Mouse (Mus musculus): ENCODE measurements around the gene Hnrnpul1. TPM values are rescaled to one million over a fixed set of nuclear protein-coding genes. Genes with fewer than 3 reads are reported as not detected.

The Hnrnpul1 gene
- total RNA-seq (2023), result 100 to 1,000 TPM; 208 to 211 TPM

GRCm38 (mm10) chr7:25754738-25755467 is at the start of gene Hnrnpul1:
Gene Hnrnpul1 (minus strand): TSS chr7:25754757.

GRCm38 (mm10) chr7:25788220-25789128 is 33.9 kb upstream of the Hnrnpul1 start, which contains the start of gene Axl:
Gene Axl (minus strand): TSS chr7:25788705.

GRCm38 (mm10) chr7:25718788-25719417 is 35.7 kb downstream of the Hnrnpul1 start, which contains the start of gene Ccdc97:
Gene Ccdc97 (minus strand): TSS chr7:25719088.

GRCm38 (mm10) chr7:25686680-25687531 is 67.7 kb downstream of the Hnrnpul1 start, which contains the start of gene Tgfb1:
Gene Tgfb1 (plus strand): TSS chr7:25687002.

GRCm38 (mm10) chr7:25680514-25681258 is 73.9 kb downstream of the Hnrnpul1 start, which contains the start of gene B9d2:
Gene B9d2 (plus strand): TSS chr7:25680780.

GRCm38 (mm10) chr7:25674719-25675300 is 79.7 kb downstream of the Hnrnpul1 start, which contains the start of gene Tmem91:
Gene Tmem91 (minus strand): TSS chr7:25675166.

Other genes starting within 250 kb of the Hnrnpul1 start
- 10 to 100 TPM; 26.7 to 44.0 TPM for gene Ceacam2, start 214.9 kb downstream of the Hnrnpul1 start, total RNA-seq (2023)
- gene Erich4, start 138.9 kb downstream of the Hnrnpul1 start, total RNA-seq (2023), result not detected
- gene Dmac2, start 135.3 kb downstream of the Hnrnpul1 start, total RNA-seq (2023), result 10 to 100 TPM; 40.2 to 41.1 TPM
- gene B3gnt8, start 128.1 kb downstream of the Hnrnpul1 start, total RNA-seq (2023), result 10 to 100 TPM; 26.8 to 28.9 TPM
- gene Bckdha, start 95.8 kb downstream of the Hnrnpul1 start, total RNA-seq (2023), result 10 to 100 TPM; 60.3 to 69.9 TPM
- 10 to 100 TPM; 45.7 to 46.0 TPM for gene Exosc5, start 95.6 kb downstream of the Hnrnpul1 start, total RNA-seq (2023)
- not detected for gene Tmem91, start 79.6 kb downstream of the Hnrnpul1 start, total RNA-seq (2023)
- 10 to 100 TPM; 49.8 to 58.0 TPM for gene B9d2, start 74.0 kb downstream of the Hnrnpul1 start, total RNA-seq (2023)
- gene Tgfb1, start 67.8 kb downstream of the Hnrnpul1 start, total RNA-seq (2023), result 100 to 1,000 TPM; 817 to 823 TPM
- 100 to 1,000 TPM; 102 to 110 TPM for gene Ccdc97, start 35.7 kb downstream of the Hnrnpul1 start, total RNA-seq (2023)
- 100 to 1,000 TPM; 341 to 348 TPM for gene Axl, start 33.9 kb upstream of the Hnrnpul1 start, total RNA-seq (2023)
- gene Cyp2s1, start 62.2 kb upstream of the Hnrnpul1 start, total RNA-seq (2023), result 1 to 10 TPM in 1 of 2 experiments, under 1 TPM in 1; 0.29 to 1.0 TPM
- gene Cyp2b10, start 142.9 kb upstream of the Hnrnpul1 start, total RNA-seq (2023), result not detected